Mouse (Mus musculus) adrenal gland (tissue): Measurements from ENCODE around the gene Tll1.
"Not testable (repeated sequence)": the region's sequence is repeated elsewhere in the genome, so short reads cannot be mapped to it uniquely, and the experiment has no call there.

Experiments
- intact Hi-C: fragments of 180-260 bp; cut with DNase I; formaldehyde crosslinking; loops from one replicate; pipeline ENCODE4 v1.15.1; 2025

Gene Tll1

DNA sequence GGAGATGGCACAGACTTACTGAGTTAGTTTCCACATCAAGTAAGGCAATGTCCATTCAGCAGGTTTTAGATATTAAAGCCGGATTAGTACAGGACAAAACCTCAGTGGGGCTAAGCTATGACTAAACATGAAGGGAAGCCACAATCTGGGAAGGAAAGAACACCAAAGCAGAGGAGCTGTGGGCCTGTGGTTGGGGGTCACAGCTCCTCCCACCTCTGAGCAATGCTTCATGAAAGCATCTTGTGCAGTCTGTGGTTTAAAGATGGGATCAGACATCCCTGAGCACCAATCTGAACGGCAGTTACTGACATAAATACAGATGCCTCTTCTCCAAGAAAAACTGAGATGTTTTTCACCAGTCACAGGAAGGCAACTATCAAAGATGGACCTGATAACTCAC, 132.7 kb downstream of the Tll1 start:
- intact Hi-C loops: no loop called here

DNA sequence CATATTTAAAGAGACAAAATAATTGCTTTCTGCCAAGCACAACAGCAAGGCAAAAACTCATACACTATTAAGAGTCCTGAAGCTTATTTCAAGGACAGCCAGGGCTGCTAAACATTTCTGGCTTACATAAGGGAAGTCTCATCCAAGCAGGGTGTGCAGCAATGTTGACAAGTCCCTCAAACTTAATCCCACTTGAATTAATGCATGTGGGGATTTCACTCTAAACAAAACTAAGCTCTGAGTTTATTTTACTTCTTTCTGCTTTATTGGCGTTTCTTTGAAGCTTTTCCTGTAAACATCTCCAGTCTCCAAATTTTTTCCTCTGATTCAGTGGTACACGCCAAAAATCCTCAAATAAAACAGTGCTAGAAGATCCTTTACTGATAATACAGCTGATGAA, 146.2 kb downstream of the Tll1 start:
- intact Hi-C loops: no loop called here

DNA sequence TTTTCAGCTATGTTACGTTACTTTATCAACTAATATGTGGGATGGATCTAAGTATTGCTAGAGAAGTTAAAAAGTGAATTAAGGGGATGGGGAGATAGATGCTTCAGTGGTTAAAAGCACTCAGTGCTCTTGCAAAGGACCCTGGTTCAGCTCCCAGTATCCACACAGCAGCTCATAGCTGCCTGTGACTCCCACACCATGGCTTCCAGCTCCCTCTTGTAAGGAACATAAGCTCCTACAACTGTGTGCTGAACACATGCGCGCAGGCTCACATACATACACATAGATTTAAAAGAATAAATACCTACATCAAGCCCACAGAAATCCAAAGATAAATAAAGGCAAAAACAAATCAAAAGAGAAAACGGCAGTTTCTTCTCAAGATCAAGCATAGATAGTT, 148.5 kb downstream of the Tll1 start:
- intact Hi-C loops: no loop called here

DNA sequence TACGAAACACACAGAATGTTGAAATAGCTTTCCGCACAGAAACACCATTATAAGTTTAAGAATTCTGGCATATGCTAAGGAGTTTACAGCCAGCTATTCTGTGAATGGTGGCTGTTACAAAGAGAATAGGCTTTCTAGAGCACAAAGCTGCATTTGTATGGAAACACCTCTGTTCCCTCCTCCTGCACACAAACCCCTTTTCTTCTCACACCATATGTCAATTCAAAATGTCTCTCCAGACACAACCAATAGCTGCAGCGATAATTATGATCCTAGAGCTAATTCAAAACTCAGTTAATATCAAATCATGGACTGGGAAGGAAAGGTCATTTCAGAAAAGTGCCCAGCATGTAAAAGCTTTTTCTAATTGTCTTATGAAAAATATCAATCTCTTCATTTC, 157.5 kb downstream of the Tll1 start:
- intact Hi-C loops: no loop called here

DNA sequence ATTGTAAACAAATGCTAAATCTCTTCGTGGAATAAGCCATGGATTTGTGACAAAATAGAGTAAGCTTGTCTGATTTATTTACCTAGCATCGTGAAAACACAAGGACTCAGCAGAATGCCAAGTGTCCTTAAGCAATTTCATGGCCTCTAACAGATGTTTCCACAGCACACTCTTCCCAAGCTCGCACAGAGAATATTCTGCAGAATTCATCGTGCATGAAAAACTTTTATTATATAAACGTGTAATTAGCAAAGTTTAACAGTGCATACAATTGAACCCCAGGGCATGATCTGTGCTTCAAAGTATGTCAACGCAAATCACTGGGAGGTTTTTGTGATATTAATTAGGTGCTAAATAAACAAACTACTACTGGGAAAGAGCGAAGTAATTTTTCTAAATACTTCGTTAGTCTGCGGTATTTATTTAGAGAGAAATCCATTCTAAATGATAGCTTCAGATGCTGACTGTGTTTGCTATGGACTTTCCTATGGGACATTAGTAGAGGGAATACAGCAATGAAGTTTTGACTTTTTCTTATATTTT, 158.0 kb downstream of the Tll1 start:
- intact Hi-C loops: no loop called here

DNA sequence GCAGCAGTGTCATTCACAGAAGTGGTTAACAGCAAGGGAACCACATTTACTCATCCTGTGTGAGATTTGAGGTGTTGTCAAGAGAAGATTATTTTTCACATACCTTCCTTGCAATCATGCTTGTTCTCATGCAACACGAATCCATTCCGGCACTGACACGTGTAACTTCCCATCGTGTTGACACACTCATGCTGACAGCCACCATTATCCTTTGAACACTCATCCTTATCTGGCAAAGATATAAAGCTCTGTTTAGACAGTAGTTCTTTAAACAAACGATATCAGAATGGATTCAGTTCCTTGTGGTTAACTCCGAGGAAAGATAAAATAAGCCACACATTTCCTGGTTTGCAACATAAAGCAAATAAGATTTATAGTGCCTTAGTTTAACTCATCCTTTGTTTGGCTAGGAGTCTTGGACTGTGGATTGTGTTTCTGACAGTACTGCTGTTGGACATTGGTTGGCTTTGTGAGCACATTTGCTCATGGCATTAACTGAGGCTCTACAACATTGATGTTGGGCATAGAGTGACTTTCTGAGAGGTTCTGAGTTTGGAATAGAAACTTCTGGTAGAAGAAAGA, 164.7 kb downstream of the Tll1 start:
- intact Hi-C loops: no loop called here

DNA sequence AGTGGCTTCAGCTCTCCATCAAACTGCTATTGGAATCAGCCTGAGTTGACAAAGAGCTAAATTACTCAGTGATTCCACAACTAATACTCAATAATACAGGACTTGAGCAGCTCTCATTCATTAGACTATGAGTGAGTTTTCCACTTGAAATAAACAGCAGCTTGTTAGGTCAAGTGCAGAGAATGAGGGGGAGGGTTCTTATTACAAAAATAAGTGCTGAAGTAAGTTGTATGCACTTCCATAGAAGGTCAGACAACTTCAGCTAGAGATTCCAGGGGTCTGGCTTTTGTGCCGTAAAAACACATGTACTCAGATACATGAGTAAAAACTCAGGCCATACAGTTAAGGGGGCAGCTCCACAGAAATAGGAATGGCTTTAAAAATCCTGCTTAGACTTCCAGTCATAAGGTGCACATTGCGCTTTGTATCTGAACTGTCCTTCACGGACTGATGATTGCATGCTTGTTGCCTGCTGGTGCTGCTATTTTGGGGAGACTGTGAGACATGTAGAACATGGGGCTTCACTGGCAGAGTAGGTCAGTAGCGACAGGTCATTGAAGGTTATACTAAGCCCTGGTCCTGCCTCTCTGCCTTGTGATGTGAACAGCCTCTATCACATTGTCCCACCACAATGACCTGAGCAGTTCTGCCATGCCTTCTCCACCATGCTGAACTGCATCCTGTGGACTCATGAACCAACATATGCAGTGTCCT, 175.2 kb downstream of the Tll1 start:
- intact Hi-C loops: no loop called here

DNA sequence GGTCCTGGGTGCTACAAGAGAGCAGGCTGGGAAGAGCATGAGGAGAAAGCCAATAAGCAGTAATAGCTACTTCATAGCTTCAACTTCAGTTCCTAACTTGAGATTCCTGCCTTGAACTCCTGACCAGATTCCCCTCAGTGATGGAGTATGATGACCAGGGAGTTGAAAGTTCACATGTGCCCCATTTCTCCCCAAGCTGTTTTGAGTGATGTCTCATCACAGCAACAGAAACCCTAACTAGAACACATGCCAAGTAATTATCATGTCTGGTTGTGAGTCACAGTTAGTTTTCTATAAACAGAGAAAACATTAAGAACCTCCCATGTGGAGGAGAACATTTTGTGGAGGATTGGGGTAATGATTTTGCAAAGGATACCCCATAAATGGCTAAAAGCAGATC, 176.0 kb downstream of the Tll1 start:
- intact Hi-C loops: no loop called here

DNA sequence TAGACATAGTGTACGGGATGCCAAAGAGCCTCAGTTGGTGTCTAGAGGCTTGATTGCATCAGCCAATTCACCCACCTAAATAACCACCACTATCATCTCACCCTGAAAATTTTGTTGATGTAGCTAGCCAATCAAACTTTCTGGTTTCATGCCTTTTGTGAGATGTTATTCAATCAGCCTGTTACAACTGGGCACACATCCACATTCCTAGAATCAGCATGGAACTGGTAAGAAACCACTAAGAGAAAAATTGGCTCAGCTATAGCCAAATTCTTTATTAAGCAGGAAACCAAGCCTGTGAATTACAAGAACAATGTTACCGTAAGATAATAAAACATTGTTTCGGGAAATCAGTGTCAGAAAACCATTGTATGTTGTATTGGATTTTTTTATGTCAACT, 176.5 kb downstream of the Tll1 start:
- intact Hi-C loops: no loop called here

DNA sequence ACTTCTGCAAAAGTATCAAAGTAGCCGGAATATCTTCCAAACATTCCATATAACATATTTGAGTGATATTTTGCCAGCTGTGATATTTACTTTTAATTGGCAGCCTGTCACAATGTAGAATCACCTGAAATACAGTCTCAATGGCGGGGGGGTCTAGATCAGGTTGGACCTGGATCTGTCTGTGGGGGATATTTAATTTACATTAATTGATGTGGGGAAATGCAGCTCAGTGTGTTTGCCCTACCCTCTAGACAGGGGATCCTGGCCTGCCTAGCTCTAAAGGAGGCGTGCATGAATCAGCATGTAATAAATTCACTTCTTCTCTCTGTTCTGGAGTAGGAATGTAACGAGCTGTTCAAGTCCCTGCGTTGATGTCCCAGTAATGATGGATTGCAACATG, 181.7 kb downstream of the Tll1 start:
- intact Hi-C loops: loop anchor here (5.0 kb wide), 1 partner anchor 573 kb away; no protein-coding TSS in a partner anchor

DNA sequence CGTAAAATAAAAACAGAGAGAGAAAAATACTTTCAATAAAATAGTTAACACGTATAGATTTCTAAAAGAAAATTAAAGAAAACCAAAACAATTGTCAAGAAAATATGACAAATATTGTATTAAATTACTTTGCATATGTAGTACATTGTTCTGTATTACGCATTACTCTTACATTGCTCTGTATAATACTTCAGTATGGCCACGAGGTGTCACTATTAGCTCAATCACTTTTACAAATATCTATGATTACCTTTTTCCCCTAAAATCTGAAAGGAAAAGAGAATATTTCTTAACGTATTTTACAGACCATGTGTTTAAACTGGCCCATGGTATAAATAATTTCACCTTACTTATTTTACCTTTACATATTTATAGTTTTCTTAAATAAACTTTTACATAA, 182.5 kb downstream of the Tll1 start:
- intact Hi-C loops: loop anchor here (2.0 to 5.0 kb wide), 2 partner anchors 525 to 574 kb away; no protein-coding TSS in a partner anchor

DNA sequence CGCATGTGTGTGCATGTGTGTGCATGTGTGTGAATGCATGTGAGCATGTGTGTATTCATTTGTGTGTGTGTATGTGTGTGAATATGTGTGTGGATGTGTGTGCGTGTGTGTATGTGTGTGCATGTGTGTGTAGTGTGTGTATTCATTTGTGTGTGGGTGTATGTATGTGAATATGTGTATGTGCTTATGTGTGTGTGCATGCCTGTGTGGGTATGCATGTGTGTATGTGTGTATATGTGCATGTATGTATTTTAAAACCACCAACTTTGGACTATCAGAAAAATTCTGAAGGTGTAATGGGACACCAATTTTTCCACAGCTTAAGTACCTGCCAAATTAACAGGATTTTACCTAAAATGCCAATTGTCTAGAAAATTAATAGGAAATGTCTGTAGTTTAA, 183.0 kb downstream of the Tll1 start:
- intact Hi-C loops: loop anchor here (2.0 to 5.0 kb wide), 2 partner anchors 526 to 574 kb away; no protein-coding TSS in a partner anchor

DNA sequence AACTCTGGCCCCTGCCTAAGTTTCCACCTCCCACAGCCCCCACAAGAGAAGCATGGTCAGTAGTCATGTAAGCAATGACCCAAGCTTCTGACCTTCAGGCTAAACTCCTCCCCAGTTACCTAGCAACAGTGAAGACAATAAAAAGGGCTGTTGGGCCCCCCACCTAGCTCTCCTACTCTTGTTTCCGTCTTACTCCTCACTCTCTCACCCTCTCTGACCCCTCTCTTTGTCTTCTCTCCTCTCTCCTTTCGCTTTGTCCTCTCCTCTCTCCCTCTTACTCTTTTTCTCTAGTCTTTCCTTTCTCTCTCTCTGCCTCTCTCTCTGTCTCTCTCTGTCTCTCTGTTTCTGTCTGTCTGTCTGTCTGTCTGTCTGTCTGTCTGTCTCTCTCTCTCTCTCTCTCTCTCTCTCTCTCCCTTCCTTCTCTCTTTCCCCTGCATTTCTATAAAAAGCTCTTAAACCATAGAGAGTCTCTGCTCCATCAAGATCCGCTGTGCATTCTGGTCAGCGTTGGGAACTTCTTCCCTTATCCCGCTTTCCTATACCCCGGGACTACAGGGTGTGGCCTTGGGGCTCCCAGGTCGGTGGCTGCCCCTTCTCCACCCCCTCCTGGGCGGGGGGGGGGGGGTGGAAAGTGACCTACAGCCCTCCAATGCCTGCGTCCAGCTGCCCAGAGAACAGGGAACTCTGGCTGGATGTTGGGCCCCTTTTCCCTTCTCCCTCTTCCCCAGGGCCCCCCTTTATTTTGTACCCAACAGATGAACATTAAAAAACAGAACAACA, 235.3 kb downstream of the Tll1 start:
- intact Hi-C loops: not testable (repeated sequence)
